Mouse (Mus musculus) cerebellum, adult (tissue): ENCODE measurements around the gene Acod1.

ENCODE experiments used
- ATAC-seq: cut with Nextera tagmentation; 2 replicates; pipeline ENCODE4 v1.9.2; 2017; ENCODE audit warnings: mild to moderate bottlenecking, moderate library complexity, mixed read lengths; ENCODE audit not compliant: insufficient number of reproducible peaks, low FRiP score, low TSS enrichment

Acod1 gene

GRCm38 (mm10) chr14:103099238-103099933 is 52.6 kb downstream of the Acod1 start, which contains the start of gene Fbxl3:
TSS of gene Fbxl3 (minus strand) at chr14:103099566.
- ATAC-seq: peak; percentile 87

- no peak for ATAC-seq
Observed at GRCm38 (mm10) chr14:103100296-103100695, 53.5 kb downstream of the Acod1 start.

GRCm38 (mm10) chr14:103101171-103101570 is 54.4 kb downstream of the Acod1 start:
- ATAC-seq: no peak

GRCm38 (mm10) chr14:103102246-103102645 is 55.5 kb downstream of the Acod1 start:
- no peak for ATAC-seq

GRCm38 (mm10) chr14:103102731-103103335 is 56.1 kb downstream of the Acod1 start:
- ATAC-seq: no peak
